Mouse (Mus musculus) ovary, adult 10 weeks (tissue): ENCODE data around the gene Olfr1206. TPM values are rescaled to one million over a fixed set of nuclear protein-coding genes. Genes with fewer than 3 reads are reported as not detected.

Experiments used
- polyA plus RNA-seq: library from polyadenylated mRNA; stranded (reverse); fragments of 350-450 nt; fragmentation: Illumina TruSeq; extraction: RNeasy Lipid Tissue Mini Kit (QIAGEN cat#74804); gene quantifications from one replicate; pipeline ENCODE4 v1.2.3, GENCODE M21; 2014

Gene Olfr1206
- not detected for polyA plus RNA-seq

DNA sequence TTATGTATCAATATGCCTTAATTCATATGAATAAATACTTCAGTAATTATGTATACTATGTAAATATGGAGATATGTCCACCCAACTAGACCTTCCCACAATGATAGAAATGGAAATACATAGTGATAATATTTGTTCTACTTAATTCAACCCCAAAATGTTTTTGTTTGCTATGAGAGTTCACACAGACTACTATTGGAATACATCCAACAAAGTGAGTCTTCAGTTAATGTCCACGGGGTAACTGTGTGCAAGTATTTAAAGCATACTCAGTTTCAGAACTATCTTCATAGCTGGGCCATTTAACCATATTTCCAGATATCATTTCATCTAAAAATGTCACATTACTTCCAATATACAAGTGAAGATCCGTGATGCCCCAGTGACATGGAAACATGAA is at the start of gene Olfr1206:
Gene Olfr1206, plus strand, starts transcription at position 301 of the 400 bp plus-strand sequence.

DNA sequence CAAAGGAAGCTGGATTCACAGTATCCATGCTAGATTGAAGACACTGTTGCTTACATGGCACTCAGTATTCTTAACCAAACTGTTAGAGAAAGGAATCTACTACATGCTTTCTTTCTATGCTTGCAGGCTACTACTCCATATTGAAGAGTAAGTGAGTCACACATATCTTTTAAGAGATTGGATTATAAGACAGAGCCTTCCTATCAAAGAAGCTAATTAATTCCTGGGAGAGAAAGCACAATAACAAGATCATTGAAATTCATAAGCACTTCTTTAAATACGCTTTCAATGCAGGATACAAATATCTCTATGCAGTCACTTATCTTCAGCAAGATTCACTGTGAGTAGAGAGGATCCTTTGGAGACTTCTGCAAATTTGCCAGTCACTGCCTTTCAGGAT is 48.8 kb upstream of the Olfr1206 start, which contains the start of gene Olfr1202:
Gene Olfr1202, plus strand, starts transcription at position 301 of the 400 bp plus-strand sequence.

DNA sequence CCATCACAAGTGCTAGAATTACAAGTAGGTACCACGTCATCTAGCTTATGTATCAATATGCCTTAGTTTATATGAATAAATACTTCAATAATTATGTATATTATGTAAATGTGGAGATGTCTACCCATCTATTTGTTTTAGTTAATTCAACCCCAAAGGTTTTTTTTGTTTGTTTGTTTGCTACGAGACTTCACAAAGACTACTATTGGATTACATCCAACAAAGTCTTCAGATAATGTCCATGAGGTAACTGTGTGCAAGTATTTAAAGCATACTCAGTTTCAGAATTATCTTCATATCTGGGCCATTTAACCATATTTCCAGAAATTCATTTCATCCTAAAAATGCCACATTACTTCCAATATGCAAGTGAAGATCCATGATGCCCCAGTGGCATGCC is 33.6 kb upstream of the Olfr1206 start, which contains the start of gene Olfr1205:
Gene Olfr1205, plus strand, starts transcription at position 301 of the 400 bp plus-strand sequence.

DNA sequence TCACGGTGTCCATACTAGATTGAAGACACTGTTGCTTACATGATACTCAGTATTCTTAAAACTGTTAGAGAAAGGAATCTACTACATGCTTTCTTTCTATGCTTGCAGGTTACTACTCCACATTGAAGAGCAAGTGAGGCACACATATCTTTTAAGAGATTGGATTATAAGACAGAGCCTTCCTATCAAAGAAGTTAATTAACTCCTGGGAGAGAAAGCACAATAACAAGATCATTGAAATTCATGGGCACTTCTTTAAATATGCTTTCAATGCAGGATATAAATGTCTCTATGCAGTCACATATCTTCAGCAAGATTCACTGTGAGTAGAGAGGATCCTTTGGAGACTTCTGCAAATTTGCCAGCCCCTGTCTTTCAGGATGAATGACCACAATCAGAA is 14.0 kb upstream of the Olfr1206 start, which contains the start of gene Olfr1204:
Gene Olfr1204, plus strand, starts transcription at position 301 of the 400 bp plus-strand sequence.

DNA sequence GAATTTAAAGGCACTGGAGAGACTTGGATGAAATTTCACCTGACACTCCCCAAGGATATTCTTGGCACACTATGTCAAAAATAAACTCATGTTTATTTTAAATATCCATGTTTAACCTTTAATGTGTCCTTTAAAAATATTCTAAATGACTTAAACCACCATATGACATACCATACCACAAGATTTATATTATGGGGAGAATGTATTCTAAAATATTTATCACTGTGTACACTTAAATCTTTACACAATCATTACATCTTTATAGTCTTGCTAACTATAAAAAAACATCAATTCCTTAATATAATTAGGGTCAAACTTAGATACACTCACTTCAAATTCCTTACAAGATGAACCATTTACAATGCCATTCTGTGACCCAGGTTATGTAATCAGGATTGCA is 39.2 kb downstream of the Olfr1206 start, which contains the start of gene Olfr1208:
Gene Olfr1208, minus strand, starts transcription at position 101 of the 400 bp plus-strand sequence.

DNA sequence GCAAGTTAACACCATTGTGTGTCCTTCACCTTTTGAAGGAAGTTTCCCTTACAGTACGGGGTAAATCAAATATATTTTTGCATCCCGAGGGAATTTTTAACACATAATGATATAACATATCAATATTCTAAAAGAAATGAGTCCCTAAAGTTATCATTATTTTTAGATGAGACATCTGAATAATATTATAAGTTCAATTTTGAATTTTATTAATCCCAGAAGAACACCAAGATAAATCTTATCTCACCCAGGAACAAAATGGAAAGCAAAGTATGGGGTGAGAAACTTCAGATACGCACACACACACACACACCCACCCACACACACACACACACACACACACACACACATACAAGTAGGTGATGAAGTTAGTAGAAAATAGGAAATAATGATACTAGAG is 52.0 kb downstream of the Olfr1206 start, which contains the start of gene Olfr1209:
Gene Olfr1209, minus strand, starts transcription at position 101 of the 400 bp plus-strand sequence.

Other genes with a start within 250 kb of the Olfr1206 start
- not detected for gene Olfr1191-ps1, start 222.7 kb upstream of the Olfr1206 start, polyA plus RNA-seq
- gene Olfr1192-ps1, start 214.7 kb upstream of the Olfr1206 start, polyA plus RNA-seq = not detected
- not detected for gene Olfr1193, start 187.6 kb upstream of the Olfr1206 start, polyA plus RNA-seq
- gene Olfr1195, start 174.0 kb upstream of the Olfr1206 start, polyA plus RNA-seq = not detected
- gene Olfr1196, start 158.6 kb upstream of the Olfr1206 start, polyA plus RNA-seq = not detected
- gene Olfr1197, start 130.9 kb upstream of the Olfr1206 start, polyA plus RNA-seq = 0.40 TPM
- gene Olfr1198, start 111.9 kb upstream of the Olfr1206 start, polyA plus RNA-seq = not detected
- not detected for gene Olfr1199, start 102.8 kb upstream of the Olfr1206 start, polyA plus RNA-seq
- gene Olfr1200, start 92.7 kb upstream of the Olfr1206 start, polyA plus RNA-seq = not detected
- not detected for gene Olfr1201, start 70.2 kb upstream of the Olfr1206 start, polyA plus RNA-seq
- not detected for gene Olfr1202, start 48.7 kb upstream of the Olfr1206 start, polyA plus RNA-seq
- gene Olfr1205, start 33.5 kb upstream of the Olfr1206 start, polyA plus RNA-seq = not detected
- not detected for gene Olfr1204, start 13.9 kb upstream of the Olfr1206 start, polyA plus RNA-seq
- gene Olfr1208, start 39.1 kb downstream of the Olfr1206 start, polyA plus RNA-seq = not detected
- not detected for gene Olfr1209, start 51.9 kb downstream of the Olfr1206 start, polyA plus RNA-seq
- not detected for gene Olfr1211, start 74.9 kb downstream of the Olfr1206 start, polyA plus RNA-seq
- not detected for gene Olfr1212, start 90.7 kb downstream of the Olfr1206 start, polyA plus RNA-seq
- not detected for gene Gm13762, start 117.0 kb downstream of the Olfr1206 start, polyA plus RNA-seq
- not detected for gene Olfr1214, start 129.4 kb downstream of the Olfr1206 start, polyA plus RNA-seq
- gene Olfr1215, start 143.7 kb downstream of the Olfr1206 start, polyA plus RNA-seq = not detected
- gene Olfr1216, start 155.1 kb downstream of the Olfr1206 start, polyA plus RNA-seq = not detected
- gene Olfr1217, start 168.8 kb downstream of the Olfr1206 start, polyA plus RNA-seq = not detected
- not detected for gene Olfr1218, start 198.0 kb downstream of the Olfr1206 start, polyA plus RNA-seq
- gene Olfr1219, start 220.3 kb downstream of the Olfr1206 start, polyA plus RNA-seq = not detected
- gene Olfr1220, start 243.6 kb downstream of the Olfr1206 start, polyA plus RNA-seq = not detected